Mouse (Mus musculus) heart, adult 2 months (tissue): ENCODE data around the gene Vpreb1. TPM values are rescaled to one million over a fixed set of nuclear protein-coding genes. Genes with fewer than 3 reads are reported as not detected.

Experiments
- DNase-seq, 2 experiments: peaks; one replicate each; pipeline ENCODE4 v3.0.0; 2021
- H3K27ac ChIP-seq: fragments of 200-600 bp; 2 replicates; pipeline ENCODE4 v1.8.1; 2022
- H3K27me3 ChIP-seq: fragments of 200-500 bp; 2 replicates; pipeline ENCODE4 v1.6.1; 2012; ENCODE audit warnings: mild to moderate bottlenecking, low read length, inconsistent platforms, mixed read lengths; ENCODE audit not compliant: control insufficient read depth, insufficient read depth
- H3K36me3 ChIP-seq: fragments of 200-500 bp; 2 replicates; pipeline ENCODE4 v1.6.1; 2012; ENCODE audit warnings: low read length, inconsistent platforms; ENCODE audit not compliant: control insufficient read depth, insufficient read depth
- H3K4me1 ChIP-seq: fragments of 200-500 bp; 2 replicates; pipeline ENCODE4 v1.6.1; 2011; ENCODE audit warnings: low read length; ENCODE audit not compliant: control insufficient read depth, insufficient read depth
- H3K4me3 ChIP-seq: fragments of 200-600 bp; 2 replicates; pipeline ENCODE4 v1.8.1; 2022
- H3K79me2 ChIP-seq: fragments of 200-500 bp; replicated peaks from 2 replicates; pipeline ENCODE4 v1.6.1; 2012; ENCODE audit warnings: mild to moderate bottlenecking, inconsistent platforms, low read length, moderate library complexity, mixed read lengths; ENCODE audit not compliant: control insufficient read depth, insufficient read depth
- H3K9ac ChIP-seq: fragments of 200-500 bp; 2 replicates; pipeline ENCODE4 v1.6.1; 2012; ENCODE audit warnings: low read depth, mild to moderate bottlenecking, control low read depth, inconsistent platforms, low read length, mixed read lengths
- CTCF ChIP-seq: fragments of 200-600 bp; IDR thresholded peaks from 2 replicates; pipeline ENCODE4 v1.8.1; 2022; ENCODE audit warnings: antibody characterized with exemption, mild to moderate bottlenecking, moderate library complexity
- EP300 ChIP-seq: fragments of 200-500 bp; IDR thresholded peaks from 2 replicates; pipeline ENCODE4 v1.6.1; 2011; ENCODE audit warnings: low read depth, low read length, control low read depth; ENCODE audit not compliant: insufficient read depth
- POLR2A ChIP-seq: fragments of 200-500 bp; IDR thresholded peaks from 2 replicates; pipeline ENCODE4 v1.6.1; 2011; ENCODE audit warnings: mild to moderate bottlenecking, low read depth, low read length, control low read depth; ENCODE audit not compliant: insufficient read depth
- WGBS: fragments of 180-500 bp; shearing (Covaris S2); methylation state at CpG from one replicate; pipeline ENCODE4 v1.1.7; 2018; 5-methylcytosine and 5-hydroxymethylcytosine counted together
- intact Hi-C: fragments of 180-260 bp; cut with DNase I; formaldehyde crosslinking; loops from one replicate; pipeline ENCODE4 v1.15.1; 2025
- long read RNA-seq: library from polyadenylated mRNA; stranded (forward); transcript quantifications from one replicate; pipeline ENCODE4 v2.0.0, GENCODE M21; 2021
- polyA plus RNA-seq: library from polyadenylated mRNA; depleted of rRNA; stranded (reverse); fragments of >200 nt; gene quantifications from 2 replicates; pipeline ENCODE4 v1.2.3, GENCODE M21; 2012; rRNA removed
- total RNA-seq, 2 experiments: library from RNA; stranded (reverse); gene quantifications; 2 replicates each; pipeline ENCODE4 v1.2.3; 2021

Vpreb1 gene
- total RNA-seq (not detected), polyA plus RNA-seq (0.88 TPM in 1 of 2 replicates, not detected in the other)
- long read RNA-seq: 0 reads

DNA sequence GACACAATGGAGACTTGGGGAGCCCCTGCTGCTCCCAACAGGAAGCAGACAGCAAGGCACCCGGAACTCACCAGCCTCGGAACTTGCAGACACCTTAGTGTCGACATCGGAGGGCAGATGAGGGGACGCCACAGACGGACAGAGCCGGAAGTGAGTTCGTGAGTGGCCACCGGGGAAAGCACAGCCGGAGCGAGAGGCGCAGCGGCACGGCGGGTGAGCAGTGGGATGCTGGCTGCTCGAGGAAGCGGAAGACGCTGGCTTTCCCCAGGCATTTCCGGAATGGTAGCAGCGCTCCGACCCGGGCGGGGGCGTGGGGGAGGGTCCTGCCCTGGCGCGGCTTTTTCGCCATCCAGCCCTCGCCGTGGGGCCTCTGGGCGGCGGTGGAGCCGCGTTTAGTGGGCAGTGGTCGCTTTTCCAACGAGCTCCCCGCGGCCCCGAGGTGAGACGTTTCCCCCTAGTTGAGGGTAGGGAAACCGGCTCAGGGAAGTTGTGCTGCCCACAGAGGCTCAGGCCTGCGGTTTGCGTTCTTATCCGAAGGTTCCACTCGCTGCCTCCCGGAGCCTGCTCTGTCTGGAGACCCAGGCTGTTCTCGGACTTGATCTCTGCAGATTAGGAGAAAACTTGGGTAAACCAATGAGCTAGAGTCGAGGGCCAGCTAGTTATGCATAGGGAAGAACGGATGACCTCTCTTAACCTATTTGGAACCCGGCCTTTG is at the start of gene Vpreb1, which contains the start of gene Top3b:
TSS of gene Vpreb1 (minus strand) at position 227 of the 715 bp plus-strand sequence.
TSS of gene Top3b (plus strand) at position 120 of the 715 bp plus-strand sequence.
- under 1% methylated on average over 49 of the region's 49 CpGs for WGBS
- peak; percentile 88 to 90 for DNase-seq
- H3K36me3 ChIP-seq: peaks cover 6% of the 10 kb centered on the region; the same call in 1 of the 2 replicates
- H3K27ac ChIP-seq: peak within 1 kb of the TSS; percentile 92
- 0 out of 2 replicates have a peak, but pooled peaks cover 1% of the 10 kb centered on the region for H3K79me2 ChIP-seq
- no peaks in the 10 kb centered on the region for H3K27me3 ChIP-seq
- H3K9ac ChIP-seq: peak within 1 kb of the TSS; percentile 94
- H3K4me1 ChIP-seq: 0 out of 2 replicates have a peak, but pooled peaks cover 2% of the 10 kb centered on the region
- peak within 1 kb of the TSS; percentile 75 for H3K4me3 ChIP-seq
- TF ChIP-seq CTCF (peak; percentile 57), EP300 (peak; percentile 85), POLR2A (peak; percentile 86)
- intact Hi-C loops: loop anchor here (2.0 kb wide), 1 partner anchor 16 kb away; no protein-coding TSS in a partner anchor

- Histone ChIP-seq H3K79me2 (no peaks in the 10 kb centered on the region), H3K27me3 (no peaks in the 10 kb centered on the region), H3K4me1 (no peaks in the 10 kb centered on the region), H3K36me3 (no peaks in the 10 kb centered on the region), H3K9ac (no peak overlapping the region), H3K4me3 (no peak overlapping the region), H3K27ac (no peak overlapping the region)
- intact Hi-C loops: no loop called here
- TF ChIP-seq POLR2A: no peak
- TF ChIP-seq CTCF: no peak
- no peak for TF ChIP-seq EP300
- 96% methylated on average over 7 of the region's 7 CpGs for WGBS
- DNase-seq: no peak
These were observed 47.9 kb upstream of the Vpreb1 start for GRCm38 (mm10) chr16:16918441-16919117.

DNA sequence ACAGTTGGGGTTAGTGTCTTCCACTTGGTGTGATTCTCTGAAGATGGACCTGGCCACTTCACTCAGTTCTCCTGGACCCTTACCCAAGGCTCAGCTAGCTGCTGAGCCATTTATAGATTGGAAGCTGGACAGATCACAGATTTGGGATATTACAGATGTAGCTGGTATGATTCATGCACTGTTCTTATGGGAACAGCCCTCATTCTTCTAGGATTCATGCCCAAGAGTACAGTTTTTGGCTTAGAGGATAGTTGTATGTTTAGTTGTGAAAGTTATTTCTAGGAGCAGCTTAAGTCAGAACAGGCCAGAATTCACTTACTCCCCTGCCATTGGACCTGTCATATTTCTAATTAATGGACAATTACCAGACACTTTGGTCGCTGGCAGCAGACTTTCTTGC is 42.8 kb upstream of the Vpreb1 start:
- Histone ChIP-seq H3K79me2 (no peaks in the 10 kb centered on the region), H3K9ac (no peak overlapping the region), H3K27ac (no peak overlapping the region), H3K36me3 (peaks cover 11% of the 10 kb centered on the region), H3K4me1 (peaks cover 10% of the 10 kb centered on the region), H3K27me3 (no peaks in the 10 kb centered on the region), H3K4me3 (no peak overlapping the region)
- intact Hi-C loops: loop anchor here (5.0 kb wide), 1 partner anchor 69 kb away; the partner anchor contains the start of gene Mapk1
- TF ChIP-seq POLR2A (no peak), EP300 (no peak), CTCF (no peak)
- WGBS: 69% methylated on average over 1 of the region's 1 CpGs
- no peak for DNase-seq

- no peak overlapping the region for H3K4me3 ChIP-seq
- WGBS: 50% methylated on average over 13 of the region's 13 CpGs
- DNase-seq: peak; percentile 78 to 82
- no peaks in the 10 kb centered on the region for H3K79me2 ChIP-seq
- intact Hi-C loops: loop anchor here (1.0 to 5.0 kb wide), 3 partner anchors 16 to 70 kb away; partner anchors contain the start of genes Mapk1 and Ppm1f
- peak overlapping the region; percentile 18; the same call in 1 of the 2 replicates for H3K9ac ChIP-seq
- H3K4me1 ChIP-seq: peaks cover 14% of the 10 kb centered on the region
- TF ChIP-seq EP300 (peak; percentile 94), CTCF (no peak; the same call in none of the 2 replicates)
- peak overlapping the region; percentile 72 for H3K27ac ChIP-seq
- no peaks in the 10 kb centered on the region for H3K27me3 ChIP-seq
- H3K36me3 ChIP-seq: peaks cover 21% of the 10 kb centered on the region
These were observed 41.3 kb upstream of the Vpreb1 start for GRCm38 (mm10) chr16:16911641-16912597.

GRCm38 (mm10) chr16:16907799-16908198 is 37.2 kb upstream of the Vpreb1 start:
- Histone ChIP-seq H3K9ac (no peak overlapping the region), H3K36me3 (peaks cover 41% of the 10 kb centered on the region), H3K4me1 (peaks cover 30% of the 10 kb centered on the region), H3K27me3 (no peaks in the 10 kb centered on the region), H3K79me2 (no peaks in the 10 kb centered on the region), H3K4me3 (no peak overlapping the region), H3K27ac (peak overlapping the region; percentile 94)
- peak; percentile 83 to 90 for DNase-seq
- intact Hi-C loops: no loop called here
- 25% methylated on average over 6 of the region's 6 CpGs for WGBS
- TF ChIP-seq EP300 (peak; percentile 99), CTCF (no peak), POLR2A (peak; percentile 63)
